Mouse (Mus musculus) liver, embryonic 15.5 days (tissue): ENCODE data around the gene Nek2. TPM values are rescaled to one million over a fixed set of nuclear protein-coding genes. Genes with fewer than 3 reads are reported as not detected.
A peak's percentile ranks its signal among the peaks of the same experiment; 100 is the strongest.

ENCODE experiments used
- ATAC-seq: fragments of 200-750 bp; cut with Nextera tagmentation; 2 replicates; pipeline ENCODE4 v1.8.0; 2017; ENCODE audit warnings: moderate number of reproducible peaks, mild to moderate bottlenecking, moderate library complexity; ENCODE audit not compliant: insufficient read depth
- H3K27ac ChIP-seq: fragments of 300-500 bp; sonication (generic); replicated peaks from 2 replicates; pipeline ENCODE4 v1.5.1; 2015; ENCODE audit warnings: mild to moderate bottlenecking, inconsistent platforms
- H3K27me3 ChIP-seq: fragments of 300-500 bp; sonication (generic); 2 replicates; pipeline ENCODE4 v1.6.1; 2015; ENCODE audit warnings: mild to moderate bottlenecking, inconsistent platforms
- H3K36me3 ChIP-seq: fragments of 300-500 bp; sonication (generic); replicated peaks from 2 replicates; pipeline ENCODE4 v1.6.1; 2015; ENCODE audit warnings: moderate library complexity, mild to moderate bottlenecking, inconsistent platforms
- H3K4me1 ChIP-seq: fragments of 300-500 bp; sonication (generic); replicated peaks from 2 replicates; pipeline ENCODE4 v1.6.1; 2015; ENCODE audit warnings: inconsistent platforms
- H3K4me2 ChIP-seq: fragments of 300-500 bp; sonication (generic); 2 replicates; pipeline ENCODE4 v1.6.1; 2015; ENCODE audit warnings: moderate library complexity, mild to moderate bottlenecking, inconsistent platforms
- H3K4me3 ChIP-seq: fragments of 300-500 bp; sonication (generic); replicated peaks from 2 replicates; pipeline ENCODE4 v1.5.1; 2015; ENCODE audit warnings: mild to moderate bottlenecking, inconsistent platforms
- H3K9ac ChIP-seq: fragments of 300-500 bp; sonication (generic); 2 replicates; pipeline ENCODE4 v1.6.1; 2015; ENCODE audit warnings: moderate library complexity, mild to moderate bottlenecking, inconsistent platforms
- H3K9me3 ChIP-seq: fragments of 300-500 bp; sonication (generic); replicated peaks from 2 replicates; pipeline ENCODE4 v1.6.1; 2016; ENCODE audit warnings: inconsistent platforms
- WGBS: fragments of 180-500 bp; shearing (Covaris S2); methylation state at CpG from one replicate; pipeline ENCODE4 v1.1.7; 2015; ENCODE audit warnings: mixed read lengths; ENCODE audit not compliant: insufficient replicate concordance; 5-methylcytosine and 5-hydroxymethylcytosine counted together
- polyA plus RNA-seq: library from polyadenylated mRNA; unstranded; fragments of >200 nt; fragmentation: Nextera tagmentation; extraction: Ambion mirVana; gene quantifications from 2 replicates; pipeline ENCODE4 v1.2.1, GENCODE M21; 2015

Gene Nek2
- 33.5 and 34.1 TPM in 2 replicates for polyA plus RNA-seq

GRCm38 (mm10) chr1:191821326-191822091, at the start of gene Nek2:
Gene Nek2, plus strand, starts transcription at chr1:191821444.
- H3K4me1 ChIP-seq, result peaks cover 24% of the 10 kb centered on the region
- H3K9ac ChIP-seq, result peak within 1 kb of the TSS; percentile 85
- peak within 1 kb of the TSS; percentile 90 for H3K27ac ChIP-seq
- peaks cover 44% of the 10 kb centered on the region for H3K36me3 ChIP-seq
- peaks cover 11% of the 10 kb centered on the region for H3K27me3 ChIP-seq
- no peaks in the 10 kb centered on the region for H3K9me3 ChIP-seq
- WGBS, result under 1% methylated on average over 79 of the region's 79 CpGs
- peak; percentile 93 for ATAC-seq
- H3K4me3 ChIP-seq, result peak within 1 kb of the TSS; percentile 87
- H3K4me2 ChIP-seq, result peak within 1 kb of the TSS; percentile 95

GRCm38 (mm10) chr1:191774106-191774505, 47.1 kb upstream of the Nek2 start:
- 61% methylated on average over 5 of the region's 5 CpGs for WGBS
- Histone ChIP-seq H3K4me2 (no peak overlapping the region), H3K9ac (no peak overlapping the region)

GRCm38 (mm10) chr1:191775116-191775515, 46.1 kb upstream of the Nek2 start:
- H3K36me3 ChIP-seq, result peaks cover 34% of the 10 kb centered on the region
- H3K4me1 ChIP-seq, result no peaks in the 10 kb centered on the region
- no peak overlapping the region for H3K27ac ChIP-seq
- H3K4me3 ChIP-seq, result no peak overlapping the region
- H3K9me3 ChIP-seq, result no peaks in the 10 kb centered on the region
- H3K9ac ChIP-seq, result no peak overlapping the region
- no peak for ATAC-seq
- H3K27me3 ChIP-seq, result no peaks in the 10 kb centered on the region
- WGBS, result 61% methylated on average over 8 of the region's 8 CpGs
- no peak overlapping the region for H3K4me2 ChIP-seq

More at GRCm38 (mm10) chr1:191774106-191774505, 47.1 kb upstream of the Nek2 start:
- H3K4me1 ChIP-seq, result no peaks in the 10 kb centered on the region
- no peaks in the 10 kb centered on the region for H3K27me3 ChIP-seq
- H3K9me3 ChIP-seq, result no peaks in the 10 kb centered on the region
- H3K4me3 ChIP-seq, result no peak overlapping the region
- peaks cover 31% of the 10 kb centered on the region for H3K36me3 ChIP-seq
- H3K27ac ChIP-seq, result no peak overlapping the region
- no peak for ATAC-seq

GRCm38 (mm10) chr1:191777521-191777920, 43.7 kb upstream of the Nek2 start:
- 68% methylated on average over 8 of the region's 8 CpGs for WGBS
- Histone ChIP-seq H3K36me3 (peaks cover 36% of the 10 kb centered on the region), H3K27ac (no peak overlapping the region), H3K9ac (no peak overlapping the region), H3K4me1 (no peaks in the 10 kb centered on the region), H3K9me3 (no peaks in the 10 kb centered on the region), H3K4me2 (no peak overlapping the region), H3K4me3 (no peak overlapping the region), H3K27me3 (no peaks in the 10 kb centered on the region)
- no peak for ATAC-seq

- Histone ChIP-seq H3K4me1 (no peaks in the 10 kb centered on the region), H3K36me3 (peaks cover 27% of the 10 kb centered on the region; the same call in 1 of the 2 replicates), H3K4me2 (no peak overlapping the region), H3K27me3 (no peaks in the 10 kb centered on the region), H3K9ac (no peak overlapping the region), H3K27ac (no peak overlapping the region), H3K4me3 (no peak overlapping the region), H3K9me3 (no peaks in the 10 kb centered on the region)
- no peak for ATAC-seq
- 69% methylated on average over 1 of the region's 1 CpGs for WGBS
Observed at GRCm38 (mm10) chr1:191780470-191780869, 40.8 kb upstream of the Nek2 start.

GRCm38 (mm10) chr1:191785108-191785507, 36.1 kb upstream of the Nek2 start:
- no peak overlapping the region for H3K4me2 ChIP-seq
- 68% methylated on average over 11 of the region's 11 CpGs for WGBS
- ATAC-seq, result no peak
- H3K27me3 ChIP-seq, result no peaks in the 10 kb centered on the region
- H3K9ac ChIP-seq, result no peak overlapping the region
- H3K4me1 ChIP-seq, result no peaks in the 10 kb centered on the region
- no peaks in the 10 kb centered on the region for H3K9me3 ChIP-seq
- H3K36me3 ChIP-seq, result 0 out of 2 replicates have a peak, but pooled peaks cover 2% of the 10 kb centered on the region
- no peak overlapping the region for H3K4me3 ChIP-seq
- no peak overlapping the region for H3K27ac ChIP-seq

GRCm38 (mm10) chr1:191786255-191786654, 35.0 kb upstream of the Nek2 start:
- no peak for ATAC-seq

GRCm38 (mm10) chr1:191787379-191787778, 33.9 kb upstream of the Nek2 start:
- H3K27me3 ChIP-seq, result no peaks in the 10 kb centered on the region
- whole genome bisulfite sequencing, result 36% methylated on average over 4 of the region's 4 CpGs
- no peak overlapping the region for H3K4me2 ChIP-seq
- H3K27ac ChIP-seq, result no peak overlapping the region
- H3K9ac ChIP-seq, result no peak overlapping the region
- H3K9me3 ChIP-seq, result no peaks in the 10 kb centered on the region
- H3K4me1 ChIP-seq, result no peaks in the 10 kb centered on the region
- no peak for ATAC-seq
- H3K4me3 ChIP-seq, result no peak overlapping the region
- no peaks in the 10 kb centered on the region for H3K36me3 ChIP-seq

More at GRCm38 (mm10) chr1:191786255-191786654, 35.0 kb upstream of the Nek2 start:
- H3K9ac ChIP-seq, result no peak overlapping the region
- no peak overlapping the region for H3K4me3 ChIP-seq
- no peaks in the 10 kb centered on the region for H3K36me3 ChIP-seq
- no peak overlapping the region for H3K27ac ChIP-seq
- no peaks in the 10 kb centered on the region for H3K9me3 ChIP-seq
- no peaks in the 10 kb centered on the region for H3K27me3 ChIP-seq
- no peaks in the 10 kb centered on the region for H3K4me1 ChIP-seq
- no peak overlapping the region for H3K4me2 ChIP-seq
- 54% methylated on average over 6 of the region's 6 CpGs for WGBS

GRCm38 (mm10) chr1:191792991-191793390, 28.3 kb upstream of the Nek2 start:
- Histone ChIP-seq H3K9ac (no peak overlapping the region), H3K27ac (no peak overlapping the region), H3K4me3 (no peak overlapping the region), H3K4me2 (no peak overlapping the region), H3K27me3 (no peaks in the 10 kb centered on the region), H3K9me3 (no peaks in the 10 kb centered on the region), H3K4me1 (peaks cover 13% of the 10 kb centered on the region), H3K36me3 (no peaks in the 10 kb centered on the region)
- WGBS, result 66% methylated on average over 8 of the region's 8 CpGs
- no peak for ATAC-seq

GRCm38 (mm10) chr1:191793888-191794532, 27.2 kb upstream of the Nek2 start:
- Histone ChIP-seq H3K9ac (no peak overlapping the region), H3K4me3 (no peak overlapping the region), H3K4me2 (no peak overlapping the region), H3K9me3 (no peaks in the 10 kb centered on the region), H3K27ac (no peak overlapping the region), H3K27me3 (no peaks in the 10 kb centered on the region), H3K36me3 (no peaks in the 10 kb centered on the region), H3K4me1 (peaks cover 13% of the 10 kb centered on the region)
- peak; percentile 56 for ATAC-seq
- WGBS, result 60% methylated on average over 7 of the region's 7 CpGs

GRCm38 (mm10) chr1:191796238-191796896, 24.9 kb upstream of the Nek2 start:
- Histone ChIP-seq H3K9ac (no peak overlapping the region), H3K27me3 (no peaks in the 10 kb centered on the region), H3K9me3 (no peaks in the 10 kb centered on the region), H3K4me1 (peaks cover 13% of the 10 kb centered on the region), H3K36me3 (no peaks in the 10 kb centered on the region), H3K4me3 (no peak overlapping the region), H3K4me2 (no peak overlapping the region), H3K27ac (no peak overlapping the region)
- WGBS, result 59% methylated on average over 4 of the region's 4 CpGs
- ATAC-seq, result no peak
